Mouse (Mus musculus): ENCODE results near the gene Tiam1. TPM values are rescaled to one million over a fixed set of nuclear protein-coding genes. Genes with fewer than 3 reads are reported as not detected.

Tiam1 gene
- polyA plus RNA-seq, 1 experiment from 2014 or later, result 11.5 TPM

GRCm38 (mm10) chr16:90149335-90149734 is 5.8 kb upstream of the Tiam1 start:
- WGBS, result 75% methylated on average over 9 of the region's 9 CpGs
- Histone ChIP-seq H3K4me3 (ENCODE audit: low read length) (no peak overlapping the region), H3K9me3 (ENCODE audit: low read length) (no peaks in the 10 kb centered on the region), H3K4me1 (ENCODE audit: insufficient read depth, low read length) (peaks cover 7% of the 10 kb centered on the region; the same call in 1 of the 2 replicates), H3K27me3 (ENCODE audit: insufficient read depth, low read length) (no peaks in the 10 kb centered on the region), H3K27ac (ENCODE audit: low read length) (no peak overlapping the region), H3K36me3 (ENCODE audit: insufficient read depth, low read length) (no peaks in the 10 kb centered on the region), H3K9ac (replicated peaks; ENCODE audit: low read length) (no peak overlapping the region), H3K4me2 (replicated peaks; ENCODE audit: low read depth, low read length) (no peak overlapping the region)
- no peak for ATAC-seq (ENCODE audit: low FRiP score, low TSS enrichment)

GRCm38 (mm10) chr16:90145244-90145643 is 1.7 kb upstream of the Tiam1 start:
- WGBS, result 93% methylated on average over 1 of the region's 1 CpGs
- Histone ChIP-seq H3K4me1 (ENCODE audit: insufficient read depth, low read length) (peaks cover 19% of the 10 kb centered on the region), H3K36me3 (ENCODE audit: insufficient read depth, low read length) (no peaks in the 10 kb centered on the region), H3K9me3 (ENCODE audit: low read length) (no peaks in the 10 kb centered on the region), H3K9ac (replicated peaks; ENCODE audit: low read length) (no peak overlapping the region), H3K27me3 (ENCODE audit: insufficient read depth, low read length) (no peaks in the 10 kb centered on the region), H3K27ac (ENCODE audit: low read length) (no peak overlapping the region), H3K4me2 (replicated peaks; ENCODE audit: low read depth, low read length) (no peak overlapping the region), H3K4me3 (ENCODE audit: low read length) (no peak overlapping the region)
- ATAC-seq (ENCODE audit: low FRiP score, low TSS enrichment), result no peak

GRCm38 (mm10) chr16:90144541-90144940 is 972 bp upstream of the Tiam1 start:
- Histone ChIP-seq H3K4me3 (ENCODE audit: low read length) (peak overlapping the region; percentile 68), H3K4me2 (replicated peaks; ENCODE audit: low read depth, low read length) (peak overlapping the region; percentile 82), H3K9ac (replicated peaks; ENCODE audit: low read length) (peak overlapping the region; percentile 72), H3K9me3 (ENCODE audit: low read length) (no peaks in the 10 kb centered on the region), H3K27me3 (ENCODE audit: insufficient read depth, low read length) (no peaks in the 10 kb centered on the region), H3K4me1 (ENCODE audit: insufficient read depth, low read length) (peaks cover 26% of the 10 kb centered on the region), H3K27ac (ENCODE audit: low read length) (peak overlapping the region; percentile 56), H3K36me3 (ENCODE audit: insufficient read depth, low read length) (no peaks in the 10 kb centered on the region)
- WGBS, result 8% methylated on average over 13 of the region's 13 CpGs
- no peak for ATAC-seq (ENCODE audit: low FRiP score, low TSS enrichment)

- H3K4me2 ChIP-seq (replicated peaks; ENCODE audit: low read depth, low read length), result peak overlapping the region; percentile 82
- 0% methylated on average over 21 of the region's 21 CpGs for WGBS
- no peak; the same call in 1 of the 2 replicates for ATAC-seq (ENCODE audit: low FRiP score, low TSS enrichment)
These were observed 181 bp downstream of the Tiam1 start for GRCm38 (mm10) chr16:90143416-90143759.

GRCm38 (mm10) chr16:90142574-90143415 is 774 bp downstream of the Tiam1 start:
- H3K9ac ChIP-seq (replicated peaks; ENCODE audit: low read length), result peak overlapping the region; percentile 70
- peak; percentile 7; the same call in 1 of the 2 replicates for ATAC-seq (ENCODE audit: low FRiP score, low TSS enrichment)
- peak overlapping the region; percentile 83 for H3K27ac ChIP-seq (ENCODE audit: low read length)
- no peaks in the 10 kb centered on the region for H3K27me3 ChIP-seq (ENCODE audit: insufficient read depth, low read length)
- H3K36me3 ChIP-seq (ENCODE audit: insufficient read depth, low read length), result no peaks in the 10 kb centered on the region
- under 1% methylated on average over 57 of the region's 57 CpGs for WGBS
- H3K4me3 ChIP-seq (ENCODE audit: low read length), result peak overlapping the region; percentile 68
- H3K4me1 ChIP-seq (ENCODE audit: insufficient read depth, low read length), result peaks cover 30% of the 10 kb centered on the region
- peak overlapping the region; percentile 82 for H3K4me2 ChIP-seq (replicated peaks; ENCODE audit: low read depth, low read length)
- no peaks in the 10 kb centered on the region for H3K9me3 ChIP-seq (ENCODE audit: low read length)

More at GRCm38 (mm10) chr16:90143416-90143759, 181 bp downstream of the Tiam1 start:
- H3K36me3 ChIP-seq (ENCODE audit: insufficient read depth, low read length), result no peaks in the 10 kb centered on the region
- H3K9ac ChIP-seq (replicated peaks; ENCODE audit: low read length), result peak overlapping the region; percentile 70
- H3K27me3 ChIP-seq (ENCODE audit: insufficient read depth, low read length), result no peaks in the 10 kb centered on the region
- H3K4me3 ChIP-seq (ENCODE audit: low read length), result peak overlapping the region; percentile 68
- peaks cover 30% of the 10 kb centered on the region for H3K4me1 ChIP-seq (ENCODE audit: insufficient read depth, low read length)
- peak overlapping the region; percentile 83 for H3K27ac ChIP-seq (ENCODE audit: low read length)
- no peaks in the 10 kb centered on the region for H3K9me3 ChIP-seq (ENCODE audit: low read length)

- Histone ChIP-seq H3K4me2 (replicated peaks; ENCODE audit: low read depth, low read length) (peak overlapping the region; percentile 82), H3K4me1 (ENCODE audit: insufficient read depth, low read length) (peaks cover 30% of the 10 kb centered on the region), H3K27ac (ENCODE audit: low read length) (no peak overlapping the region), H3K9me3 (ENCODE audit: low read length) (no peaks in the 10 kb centered on the region), H3K36me3 (ENCODE audit: insufficient read depth, low read length) (no peaks in the 10 kb centered on the region), H3K27me3 (ENCODE audit: insufficient read depth, low read length) (no peaks in the 10 kb centered on the region), H3K9ac (replicated peaks; ENCODE audit: low read length) (peak overlapping the region; percentile 70), H3K4me3 (ENCODE audit: low read length) (peak overlapping the region; percentile 68)
- 1% methylated on average over 20 of the region's 20 CpGs for WGBS
- ATAC-seq (ENCODE audit: low FRiP score, low TSS enrichment), result no peak
These were observed 1.4 kb downstream of the Tiam1 start for GRCm38 (mm10) chr16:90142247-90142573.

GRCm38 (mm10) chr16:90141556-90141955 is 2.0 kb downstream of the Tiam1 start:
- Histone ChIP-seq H3K9me3 (ENCODE audit: low read length) (no peaks in the 10 kb centered on the region), H3K4me1 (ENCODE audit: insufficient read depth, low read length) (peaks cover 30% of the 10 kb centered on the region), H3K27me3 (ENCODE audit: insufficient read depth, low read length) (no peaks in the 10 kb centered on the region), H3K4me2 (replicated peaks; ENCODE audit: low read depth, low read length) (no peak overlapping the region; the same call in 1 of the 2 replicates), H3K36me3 (ENCODE audit: insufficient read depth, low read length) (no peaks in the 10 kb centered on the region), H3K9ac (replicated peaks; ENCODE audit: low read length) (no peak overlapping the region), H3K27ac (ENCODE audit: low read length) (no peak overlapping the region), H3K4me3 (ENCODE audit: low read length) (no peak overlapping the region)
- no peak for ATAC-seq (ENCODE audit: low FRiP score, low TSS enrichment)
- 49% methylated on average over 9 of the region's 9 CpGs for WGBS

GRCm38 (mm10) chr16:90140571-90140970 is 3.0 kb downstream of the Tiam1 start:
- Histone ChIP-seq H3K36me3 (ENCODE audit: insufficient read depth, low read length) (no peaks in the 10 kb centered on the region), H3K27me3 (ENCODE audit: insufficient read depth, low read length) (no peaks in the 10 kb centered on the region), H3K4me1 (ENCODE audit: insufficient read depth, low read length) (peaks cover 30% of the 10 kb centered on the region), H3K4me2 (replicated peaks; ENCODE audit: low read depth, low read length) (no peak overlapping the region), H3K4me3 (ENCODE audit: low read length) (no peak overlapping the region), H3K27ac (ENCODE audit: low read length) (no peak overlapping the region), H3K9me3 (ENCODE audit: low read length) (no peaks in the 10 kb centered on the region), H3K9ac (replicated peaks; ENCODE audit: low read length) (no peak overlapping the region)
- 75% methylated on average over 6 of the region's 10 CpGs for WGBS
- no peak for ATAC-seq (ENCODE audit: low FRiP score, low TSS enrichment)

GRCm38 (mm10) chr16:90139696-90140095 is 3.9 kb downstream of the Tiam1 start:
- 31% methylated on average over 9 of the region's 9 CpGs for WGBS
- Histone ChIP-seq H3K9ac (replicated peaks; ENCODE audit: low read length) (no peak overlapping the region), H3K9me3 (ENCODE audit: low read length) (no peaks in the 10 kb centered on the region), H3K27me3 (ENCODE audit: insufficient read depth, low read length) (no peaks in the 10 kb centered on the region), H3K4me2 (replicated peaks; ENCODE audit: low read depth, low read length) (no peak overlapping the region), H3K27ac (ENCODE audit: low read length) (no peak overlapping the region), H3K4me3 (ENCODE audit: low read length) (no peak overlapping the region), H3K4me1 (ENCODE audit: insufficient read depth, low read length) (peaks cover 26% of the 10 kb centered on the region), H3K36me3 (ENCODE audit: insufficient read depth, low read length) (no peaks in the 10 kb centered on the region)
- ATAC-seq (ENCODE audit: low FRiP score, low TSS enrichment), result no peak

GRCm38 (mm10) chr16:90138151-90138550 is 5.4 kb downstream of the Tiam1 start:
- H3K4me3 ChIP-seq (ENCODE audit: low read length), result no peak overlapping the region
- no peak overlapping the region for H3K27ac ChIP-seq (ENCODE audit: low read length)
- 67% methylated on average over 12 of the region's 12 CpGs for WGBS
- ATAC-seq (ENCODE audit: low FRiP score, low TSS enrichment), result no peak
- no peaks in the 10 kb centered on the region for H3K36me3 ChIP-seq (ENCODE audit: insufficient read depth, low read length)
- H3K9me3 ChIP-seq (ENCODE audit: low read length), result no peaks in the 10 kb centered on the region
- no peaks in the 10 kb centered on the region for H3K27me3 ChIP-seq (ENCODE audit: insufficient read depth, low read length)
- no peak overlapping the region for H3K4me2 ChIP-seq (replicated peaks; ENCODE audit: low read depth, low read length)
- no peak overlapping the region for H3K9ac ChIP-seq (replicated peaks; ENCODE audit: low read length)
- H3K4me1 ChIP-seq (ENCODE audit: insufficient read depth, low read length), result peaks cover 22% of the 10 kb centered on the region
